Mouse (Mus musculus): ENCODE data around the gene Zfp423.

The Zfp423 gene

GRCm38 (mm10) chr8:87690100-87691095, 269.0 kb downstream of the Zfp423 start:
- DNase-seq = peak; percentile 77 to 78

GRCm38 (mm10) chr8:87689192-87689591, 270.2 kb downstream of the Zfp423 start:
- DNase-seq = peak; percentile 89 to 93

DNA sequence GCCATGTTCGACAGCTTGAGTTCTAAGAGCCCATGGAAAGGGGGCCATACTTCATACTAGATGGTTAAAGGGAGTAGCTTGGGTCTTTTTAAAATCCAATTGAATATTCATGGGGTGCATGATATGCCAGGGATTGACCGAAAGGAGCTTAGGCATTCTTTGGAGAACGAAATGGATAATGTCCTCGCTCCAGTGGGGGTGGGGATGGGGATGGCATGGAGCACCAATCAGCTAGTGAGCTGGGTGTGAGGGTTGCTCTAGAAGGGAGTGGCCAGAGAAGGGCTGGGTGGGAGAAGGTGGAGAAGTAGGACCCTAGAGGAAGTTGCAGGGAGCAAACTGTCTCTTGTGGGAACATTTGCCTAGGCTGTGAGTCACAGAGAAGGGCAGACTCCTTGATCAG, 271.0 kb downstream of the Zfp423 start:
- peak; percentile 65 to 72 for DNase-seq

DNA sequence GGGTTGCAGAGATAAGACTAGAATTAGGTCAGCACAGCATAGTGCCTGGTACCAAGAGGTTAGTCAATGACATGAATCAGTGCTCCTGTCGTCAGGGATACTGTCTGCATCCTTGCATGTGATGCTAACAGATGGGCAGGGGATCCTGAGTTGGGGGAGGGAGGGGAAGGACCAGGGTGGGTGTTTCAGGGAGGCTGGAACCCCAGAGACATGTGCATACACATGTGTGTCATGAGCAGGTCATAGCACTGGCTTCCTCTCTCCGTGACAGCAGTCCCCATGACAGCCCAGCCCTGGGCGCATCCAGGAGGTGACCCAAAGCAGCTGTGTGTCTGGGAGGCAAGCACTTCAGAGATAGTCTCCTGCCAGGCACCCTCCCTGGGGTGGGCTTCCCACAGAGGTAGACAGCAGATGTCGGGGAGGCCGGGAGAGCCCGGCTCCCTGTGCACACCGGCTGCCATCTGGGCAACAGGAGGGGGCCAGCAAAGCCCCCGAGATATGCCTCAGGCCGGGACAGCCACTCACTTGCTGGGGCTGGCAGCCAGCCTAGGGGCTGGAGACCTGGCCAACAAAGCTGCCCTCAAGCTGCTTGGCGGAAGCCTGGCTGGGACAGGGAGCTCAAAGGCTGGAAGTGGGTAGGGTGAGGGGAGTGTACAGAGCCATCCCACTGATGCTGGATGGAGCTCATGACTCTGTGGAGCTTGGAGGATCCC, 272.3 kb downstream of the Zfp423 start:
- DNase-seq = peak; percentile 88 to 94

GRCm38 (mm10) chr8:87686026-87686425, 273.4 kb downstream of the Zfp423 start:
- peak; percentile 74 to 83 for DNase-seq

DNA sequence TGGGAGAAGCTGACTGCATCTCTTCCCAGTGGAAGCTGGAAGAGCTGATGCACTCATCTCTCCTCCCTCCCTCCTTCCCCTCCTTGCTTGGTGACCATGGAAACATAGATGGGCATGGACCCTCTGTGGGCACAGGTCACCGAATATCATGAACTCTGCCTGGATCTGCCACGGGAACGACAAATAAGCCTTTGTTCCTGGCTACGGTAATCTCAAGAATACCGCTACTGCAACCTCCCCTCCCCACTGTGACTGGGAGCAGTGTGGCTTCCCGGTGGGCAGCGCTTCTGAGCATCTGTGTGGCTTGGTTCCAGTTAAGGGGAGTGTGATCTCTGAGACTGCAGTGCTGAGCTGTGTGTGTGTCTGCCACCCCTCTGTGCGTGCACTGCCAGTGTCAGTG, 274.0 kb downstream of the Zfp423 start:
- DNase-seq = peak in 1 of 2 experiments; percentile 30

DNA sequence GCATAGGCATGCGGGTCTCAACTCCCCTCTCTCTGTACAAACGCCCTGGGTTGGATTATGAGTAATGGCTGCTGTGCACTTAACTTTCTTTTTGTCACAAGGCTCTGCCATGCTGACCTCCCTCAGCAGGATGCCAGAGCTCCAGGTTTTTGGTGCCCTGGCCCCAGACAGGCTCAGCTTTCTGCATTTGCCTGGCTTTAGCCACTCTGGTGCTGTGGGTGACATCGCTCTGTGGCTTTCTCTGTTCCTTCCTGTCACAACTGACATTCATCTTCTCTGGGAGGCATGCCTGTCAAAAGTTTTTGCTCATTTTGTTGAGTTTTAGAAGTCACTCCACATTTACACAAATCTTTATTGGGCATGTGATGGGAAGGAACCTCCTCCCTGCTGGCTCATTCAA, 277.3 kb downstream of the Zfp423 start:
- no peak for DNase-seq

- DNase-seq = no peak
Observed at GRCm38 (mm10) chr8:87680034-87680433, 279.4 kb downstream of the Zfp423 start.

DNA sequence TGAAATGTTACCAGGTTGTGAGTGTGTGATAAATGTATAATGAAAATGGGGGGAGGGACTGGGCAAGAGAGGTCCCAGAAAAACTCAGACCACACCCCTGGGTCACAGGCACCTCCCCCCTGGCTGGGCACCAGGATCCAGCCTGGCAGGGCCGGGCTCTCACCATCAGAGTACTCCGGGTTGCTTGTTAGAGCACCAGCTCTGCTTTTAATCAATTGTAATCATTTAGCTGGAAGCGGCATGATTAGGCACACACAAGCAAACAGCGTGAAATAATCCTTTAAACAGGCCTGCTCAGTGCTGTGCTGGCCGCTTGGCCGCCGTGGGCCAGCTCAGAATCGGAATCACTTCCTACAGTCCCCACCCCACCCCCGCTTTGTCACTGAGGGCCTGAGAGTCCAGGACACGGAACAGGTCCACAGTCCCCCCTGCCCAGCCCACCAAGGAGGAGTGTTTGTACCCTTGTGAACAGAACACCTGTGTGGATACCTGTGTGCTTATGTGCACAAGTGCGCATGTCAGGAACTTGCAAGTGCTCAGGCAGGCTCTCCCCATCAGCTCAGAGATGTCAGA, 279.9 kb downstream of the Zfp423 start:
- DNase-seq = peak; percentile 59 to 60

DNA sequence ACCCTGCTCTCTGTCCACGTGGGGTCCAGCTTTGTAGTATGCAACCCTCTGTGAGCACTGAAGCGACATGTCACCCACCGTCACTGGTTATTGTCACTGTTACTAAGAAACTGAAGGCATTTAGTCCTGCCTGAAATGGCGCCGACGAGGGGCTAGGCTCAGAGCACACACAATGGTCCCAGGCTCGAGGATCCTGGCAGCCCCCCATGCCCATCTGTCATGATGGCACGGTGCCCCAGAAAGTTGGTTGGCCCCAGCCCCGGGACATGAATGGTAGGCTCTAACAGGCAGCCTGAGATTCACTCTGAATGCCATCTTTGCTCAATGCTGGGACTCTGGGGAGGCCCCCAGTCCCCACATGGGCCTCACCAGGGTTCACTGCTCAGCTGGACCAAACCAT, 284.0 kb downstream of the Zfp423 start:
- peak; percentile 96 to 98 for DNase-seq

DNA sequence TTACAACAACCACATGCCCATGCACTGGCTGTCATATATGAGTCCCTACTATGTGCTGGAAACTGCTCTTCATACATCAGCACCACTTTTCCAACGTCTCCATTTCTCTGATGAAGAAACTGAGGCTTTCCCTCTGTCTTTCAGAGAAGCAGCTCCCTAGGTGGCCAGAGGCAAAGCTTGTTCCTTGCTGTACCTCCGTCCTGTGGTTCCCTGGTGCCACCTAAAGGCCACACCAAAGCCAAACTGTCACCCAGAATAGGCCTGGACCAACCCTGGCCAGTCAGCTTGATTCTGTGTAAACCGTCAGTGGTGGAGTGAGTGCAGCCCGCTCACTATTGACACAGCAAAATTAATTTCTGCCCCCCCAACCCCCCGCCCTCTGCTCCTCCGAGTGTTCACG, 285.2 kb downstream of the Zfp423 start:
- DNase-seq = peak; percentile 64 to 69

- DNase-seq = peak; percentile 51 to 54
Observed at GRCm38 (mm10) chr8:87672214-87672613, 287.2 kb downstream of the Zfp423 start.

GRCm38 (mm10) chr8:87671209-87671970, 288.0 kb downstream of the Zfp423 start:
- DNase-seq = peak; percentile 96 to 97

GRCm38 (mm10) chr8:87670232-87670631, 289.2 kb downstream of the Zfp423 start:
- peak; percentile 51 to 58 for DNase-seq

GRCm38 (mm10) chr8:87668736-87669135, 290.7 kb downstream of the Zfp423 start:
- peak; percentile 59 to 69 for DNase-seq

DNA sequence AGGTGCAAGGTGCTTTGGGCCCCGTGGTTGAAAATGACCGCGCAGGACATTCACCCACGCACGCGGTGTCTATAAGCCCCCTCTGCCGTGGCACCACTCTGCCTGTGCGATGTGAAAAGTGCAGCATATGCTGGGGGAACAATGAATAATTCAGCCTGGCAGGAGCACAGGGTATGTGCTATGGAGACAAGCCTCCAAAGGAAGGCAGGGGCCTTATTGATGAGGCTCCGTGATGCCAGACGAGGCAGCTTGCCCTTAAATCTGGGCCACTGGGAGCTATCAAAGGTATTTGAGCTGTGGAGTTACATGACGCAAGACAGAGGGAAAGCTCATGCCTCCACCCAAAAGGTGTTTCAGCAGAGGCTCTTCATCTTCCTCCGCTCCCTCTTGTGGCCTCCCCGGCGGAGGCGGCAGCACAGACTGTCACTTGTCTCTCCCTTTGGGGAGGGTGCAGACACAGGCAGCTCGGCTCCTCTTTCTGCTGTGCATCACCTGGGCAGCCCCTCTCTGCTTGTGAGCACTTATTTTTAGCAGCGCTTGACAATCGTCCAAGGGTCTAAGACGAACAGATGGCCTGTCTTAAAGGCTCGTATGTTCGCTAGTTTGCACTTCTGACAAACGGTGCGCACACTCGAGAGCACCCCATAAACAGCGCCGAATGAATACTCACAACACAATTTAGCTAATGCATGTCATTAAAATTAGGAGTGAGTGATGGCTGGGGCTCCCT, 291.3 kb downstream of the Zfp423 start:
- peak; percentile 90 for DNase-seq

DNA sequence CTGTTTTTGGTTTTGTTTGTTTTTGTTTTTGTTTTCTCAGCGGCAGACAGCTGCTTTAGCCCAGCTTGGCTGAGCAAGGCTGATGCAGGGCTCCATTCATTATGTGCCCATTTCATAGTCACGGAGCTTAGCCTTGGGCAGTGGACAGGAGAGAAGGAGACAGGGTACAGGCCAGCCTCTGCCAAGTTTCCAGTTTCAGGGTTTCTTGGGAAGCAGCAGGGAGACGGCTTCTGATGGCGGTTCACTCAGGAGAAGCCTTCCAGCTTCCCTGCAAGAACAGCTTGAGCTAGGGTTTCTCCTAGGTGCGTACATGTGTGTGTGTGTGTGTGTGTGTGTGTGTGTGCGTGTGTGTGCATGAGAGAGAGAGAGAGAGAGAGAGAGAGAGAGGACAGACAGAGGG, 292.1 kb downstream of the Zfp423 start:
- DNase-seq = peak; percentile 51 to 55

- peak; percentile 52 to 62 for DNase-seq
Observed at GRCm38 (mm10) chr8:87665337-87665736, 294.1 kb downstream of the Zfp423 start.

- no peak for DNase-seq
Observed at GRCm38 (mm10) chr8:87664217-87664509, 295.2 kb downstream of the Zfp423 start.

DNA sequence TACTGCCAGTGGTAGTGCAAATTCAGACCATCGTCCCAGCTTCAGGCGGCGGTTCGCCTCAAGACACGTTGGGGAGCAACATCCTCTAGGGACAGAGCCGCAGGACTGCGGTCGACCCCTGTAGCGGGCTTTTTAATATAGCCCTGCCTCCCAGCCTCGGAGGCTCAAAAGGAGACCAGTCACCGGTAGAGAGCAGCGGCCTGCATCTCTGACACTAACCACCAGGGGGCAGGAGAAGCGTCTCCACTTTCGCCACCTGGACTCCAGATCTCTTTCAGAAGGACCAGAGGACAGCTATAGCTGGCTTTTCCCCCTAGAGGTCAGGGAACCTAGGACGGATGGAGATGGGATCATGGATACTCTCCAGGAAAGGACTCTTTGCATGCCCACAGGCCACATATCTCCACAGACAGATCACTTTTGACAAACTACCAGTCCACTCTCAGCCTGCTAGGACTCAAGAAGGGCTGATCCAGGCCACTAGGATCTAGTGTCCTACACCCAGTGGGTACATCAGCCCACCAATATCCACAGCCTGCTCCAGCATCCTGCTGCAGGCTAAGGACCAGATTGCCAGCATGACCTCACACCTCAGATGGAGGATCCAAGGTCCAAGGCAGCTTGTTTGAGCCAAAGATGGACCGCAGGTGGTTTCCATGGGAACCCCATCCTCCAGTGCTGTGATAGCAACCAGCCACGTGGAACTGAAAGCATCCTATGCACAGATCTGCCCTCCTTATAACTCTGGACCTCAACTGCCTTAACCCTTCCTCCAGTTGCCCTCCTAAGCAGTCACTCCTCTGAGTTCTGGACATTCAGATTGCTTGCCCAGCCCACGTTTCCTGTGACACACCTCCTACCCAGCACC, 295.8 kb downstream of the Zfp423 start:
- peak; percentile 96 to 98 for DNase-seq

DNA sequence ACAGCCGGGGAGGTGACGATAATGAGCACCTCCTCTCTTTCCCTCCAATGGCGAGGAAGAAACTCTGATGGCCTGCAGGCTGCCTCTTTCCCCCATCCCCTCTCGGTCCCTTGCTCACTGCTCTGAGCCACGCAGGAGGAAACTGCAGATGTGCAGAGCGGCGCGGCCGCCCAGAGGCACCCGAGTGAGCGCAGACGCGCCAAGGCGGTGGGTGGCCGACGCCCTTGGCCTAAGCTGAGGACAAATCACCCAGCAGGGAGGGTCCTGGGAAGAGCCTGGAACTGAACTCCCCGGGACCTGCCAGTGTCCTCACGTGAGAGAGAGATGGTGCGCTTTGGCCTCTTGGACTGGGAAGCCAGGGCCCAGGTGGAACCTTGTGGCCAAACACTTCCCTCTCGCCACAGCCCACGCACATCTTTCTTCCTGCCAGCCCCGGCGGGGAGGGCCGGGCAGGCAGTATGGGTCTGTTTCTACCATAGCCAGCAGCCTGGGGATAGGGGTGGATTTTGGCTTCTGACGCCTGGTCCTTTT, 296.5 kb downstream of the Zfp423 start:
- peak; percentile 76 to 78 for DNase-seq
